Mouse (Mus musculus) G1E (cell line): Measurements from ENCODE around the gene Me1.

Experiments used
- CTCF ChIP-seq: IDR thresholded peaks from 2 replicates; pipeline ENCODE4 v1.5.1; 2012; ENCODE audit warnings: low read depth, low read length, inconsistent platforms, mixed read lengths
- GATA1 ChIP-seq: IDR thresholded peaks from 2 replicates; pipeline ENCODE4 v1.6.1; 2012; ENCODE audit warnings: borderline replicate concordance, low read length, inconsistent platforms, mixed read lengths
- POLR2AphosphoS5 ChIP-seq: IDR thresholded peaks from 2 replicates; pipeline ENCODE4 v1.6.1; 2012; ENCODE audit warnings: low read depth, low read length, inconsistent platforms; ENCODE audit not compliant: insufficient replicate concordance
- TAL1 ChIP-seq: conservative IDR thresholded peaks from 2 replicates; pipeline ENCODE4 v1.6.1; 2012; ENCODE audit warnings: low read depth, low read length, inconsistent platforms, mixed read lengths

DNA sequence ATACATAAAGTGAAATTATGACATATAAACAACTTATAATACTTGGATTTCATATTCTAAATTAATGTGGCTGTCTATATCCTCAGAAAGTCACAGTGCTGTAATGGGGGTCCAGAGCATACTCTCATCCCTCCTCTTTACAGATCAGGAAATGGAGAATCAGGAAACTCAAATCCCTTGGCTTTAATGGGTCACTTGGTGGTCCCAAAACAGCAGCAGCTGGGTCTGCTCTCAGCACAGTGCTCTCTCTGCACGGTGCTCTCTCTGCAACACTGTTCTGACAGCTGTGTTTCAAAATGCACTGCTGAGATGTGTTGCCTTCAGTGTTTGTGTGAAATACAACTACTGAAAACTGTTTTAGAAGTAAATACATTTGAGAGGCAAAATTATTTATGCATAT lies 43.6 kb downstream of the Me1 start:
- TF ChIP-seq CTCF, result no peak
- no peak for TF ChIP-seq GATA1
- TF ChIP-seq TAL1, result no peak
- no peak for TF ChIP-seq POLR2AphosphoS5
